Mouse (Mus musculus) myocyte (in vitro differentiated cells): ENCODE measurements at regions not wholly inside any gene's neighbourhood (a gene's known extent, or its start where the extent isn't known, plus 50 kb on each side); places are given as distances from the start of the nearest gene placed in this dataset.

Experiments
- POLR2A ChIP-seq: IDR thresholded peaks from one replicate; pipeline ENCODE4 v1.6.1; 2011; ENCODE audit warnings: low read depth, mild to moderate bottlenecking, control low read depth, moderate library complexity; ENCODE audit not compliant: insufficient read length
- TCF12 ChIP-seq: IDR thresholded peaks from one replicate; pipeline ENCODE4 v1.6.1; 2011; ENCODE audit warnings: mild to moderate bottlenecking, control low read depth; ENCODE audit not compliant: poor library complexity, insufficient read depth, severe bottlenecking

- TF ChIP-seq TCF12 (no peak), POLR2A (no peak)
Observed at GRCm38 (mm10) chr8:78114512-78114911, 98.6 kb upstream of the Ttc29 start.
